Mouse (Mus musculus): ENCODE measurements around the gene Cdhr4. TPM values are rescaled to one million over a fixed set of nuclear protein-coding genes. Genes with fewer than 3 reads are reported as not detected.
A peak's percentile ranks its signal among the peaks of the same experiment; 100 is the strongest.

Cdhr4 gene
- polyA plus RNA-seq, 1 experiment from 2014 or later, result 9.6 TPM

DNA sequence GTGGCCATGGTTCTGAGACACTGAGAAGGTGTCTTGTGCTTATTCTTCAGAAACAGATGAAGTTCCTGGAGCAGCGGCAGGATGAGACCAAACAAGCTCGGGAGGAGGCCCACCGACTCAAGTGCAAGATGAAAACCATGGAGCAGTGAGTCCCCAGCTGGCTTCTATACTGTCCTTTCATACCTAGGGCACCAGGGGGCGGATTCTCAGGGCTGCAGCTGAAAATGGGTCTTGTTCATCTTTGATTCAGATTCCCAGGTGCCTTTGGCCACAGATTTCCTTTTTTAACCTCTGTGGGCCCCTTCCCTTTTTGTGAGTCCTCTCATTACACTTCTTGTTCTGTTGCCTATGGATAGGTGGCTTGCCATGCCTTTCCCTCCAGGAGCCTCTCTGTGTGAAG is 31.4 kb upstream of the Cdhr4 start:
- Histone ChIP-seq H3K27ac (ENCODE audit: low read depth, low read length) (no peak overlapping the region), H3K9ac (ENCODE audit: low read depth, low read length) (no peak overlapping the region), H3K27me3 (ENCODE audit: control insufficient read depth, insufficient read depth, low read length) (no peaks in the 10 kb centered on the region), H3K9me3 (ENCODE audit: control insufficient read depth, low read length) (no peaks in the 10 kb centered on the region), H3K4me3 (ENCODE audit: low read length) (no peak overlapping the region), H3K4me2 (replicated peaks; ENCODE audit: low read depth, low read length) (no peak overlapping the region), H3K36me3 (ENCODE audit: control insufficient read depth, insufficient read depth, low read length) (peaks cover 67% of the 10 kb centered on the region), H3K4me1 (ENCODE audit: control insufficient read depth, insufficient read depth, low read length) (no peaks in the 10 kb centered on the region)
- 77% methylated on average over 4 of the region's 4 CpGs for WGBS
- no peak for ATAC-seq (ENCODE audit: low FRiP score, low TSS enrichment)

DNA sequence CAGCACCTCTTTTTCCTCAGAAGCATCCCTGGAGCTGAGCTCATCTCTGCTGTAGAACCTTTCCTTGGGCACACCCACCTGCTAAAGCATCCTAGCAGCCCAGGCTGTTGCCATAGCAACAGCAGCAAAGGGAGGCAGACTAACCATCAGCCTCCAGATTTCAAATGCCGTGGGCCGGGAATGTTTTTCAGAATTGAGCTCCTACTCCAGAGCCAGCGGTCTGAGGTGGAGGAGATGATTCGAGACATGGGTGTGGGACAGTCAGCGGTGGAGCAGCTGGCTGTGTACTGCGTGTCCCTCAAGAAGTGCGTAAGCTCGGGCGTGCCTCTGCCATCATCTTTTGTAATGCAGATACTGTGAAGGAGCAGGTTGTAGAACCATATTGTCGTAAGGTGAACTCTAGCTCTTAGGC is 30.9 kb upstream of the Cdhr4 start:
- H3K27me3 ChIP-seq (ENCODE audit: control insufficient read depth, insufficient read depth, low read length), result no peaks in the 10 kb centered on the region
- 86% methylated on average over 10 of the region's 10 CpGs for WGBS
- no peak overlapping the region for H3K9ac ChIP-seq (ENCODE audit: low read depth, low read length)
- peaks cover 67% of the 10 kb centered on the region for H3K36me3 ChIP-seq (ENCODE audit: control insufficient read depth, insufficient read depth, low read length)
- ATAC-seq (ENCODE audit: low FRiP score, low TSS enrichment), result no peak
- H3K9me3 ChIP-seq (ENCODE audit: control insufficient read depth, low read length), result no peaks in the 10 kb centered on the region
- H3K4me3 ChIP-seq (ENCODE audit: low read length), result no peak overlapping the region
- no peak overlapping the region for H3K27ac ChIP-seq (ENCODE audit: low read depth, low read length)
- H3K4me1 ChIP-seq (ENCODE audit: control insufficient read depth, insufficient read depth, low read length), result no peaks in the 10 kb centered on the region
- H3K4me2 ChIP-seq (replicated peaks; ENCODE audit: low read depth, low read length), result no peak overlapping the region

DNA sequence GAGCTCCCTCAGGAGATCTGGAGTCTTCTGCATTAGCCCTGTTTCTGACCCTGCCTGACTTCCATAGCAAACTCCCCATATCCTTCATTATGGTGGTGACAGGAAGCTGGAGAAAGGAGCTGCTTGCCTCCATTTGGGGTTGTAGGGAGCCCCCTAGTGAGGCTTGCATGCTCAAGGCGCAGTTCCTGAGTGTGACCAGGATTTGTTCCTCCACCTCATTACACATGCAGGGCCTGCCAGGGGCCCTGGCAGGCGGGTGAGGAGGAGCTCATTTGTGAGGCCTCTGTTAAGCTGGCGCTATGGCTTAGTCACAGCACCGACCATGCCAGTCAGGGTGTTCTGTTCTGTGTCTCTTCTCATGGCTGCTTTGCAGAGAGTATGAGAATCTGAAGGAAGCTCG is 30.4 kb upstream of the Cdhr4 start:
- Histone ChIP-seq H3K4me2 (replicated peaks; ENCODE audit: low read depth, low read length) (no peak overlapping the region), H3K4me1 (ENCODE audit: control insufficient read depth, insufficient read depth, low read length) (no peaks in the 10 kb centered on the region), H3K27ac (ENCODE audit: low read depth, low read length) (no peak overlapping the region), H3K27me3 (ENCODE audit: control insufficient read depth, insufficient read depth, low read length) (no peaks in the 10 kb centered on the region), H3K4me3 (ENCODE audit: low read length) (no peak overlapping the region), H3K9me3 (ENCODE audit: control insufficient read depth, low read length) (no peaks in the 10 kb centered on the region), H3K9ac (ENCODE audit: low read depth, low read length) (no peak overlapping the region), H3K36me3 (ENCODE audit: control insufficient read depth, insufficient read depth, low read length) (peaks cover 63% of the 10 kb centered on the region)
- WGBS, result 59% methylated on average over 5 of the region's 5 CpGs
- no peak for ATAC-seq (ENCODE audit: low FRiP score, low TSS enrichment)

DNA sequence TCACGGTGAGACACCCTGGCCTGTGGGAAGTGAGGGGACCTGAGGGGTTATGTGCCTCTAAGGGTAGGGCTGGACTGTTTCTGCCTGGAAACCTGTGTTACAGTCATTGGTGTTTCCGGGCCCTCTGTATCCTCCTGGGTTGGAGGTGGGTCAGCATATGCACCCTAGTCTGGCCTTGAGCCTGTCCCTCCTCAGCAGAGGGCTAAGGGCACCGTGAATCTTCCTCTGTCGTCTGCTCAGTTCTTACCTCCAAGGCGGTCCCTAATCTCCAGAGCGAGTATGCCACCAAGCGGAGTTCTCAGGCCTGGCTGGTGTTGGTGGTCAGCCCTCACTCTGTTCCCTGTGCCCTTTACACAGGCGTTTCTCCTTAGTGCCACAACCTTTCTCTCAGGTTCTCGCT is 29.4 kb upstream of the Cdhr4 start:
- H3K9me3 ChIP-seq (ENCODE audit: control insufficient read depth, low read length), result no peaks in the 10 kb centered on the region
- no peaks in the 10 kb centered on the region for H3K27me3 ChIP-seq (ENCODE audit: control insufficient read depth, insufficient read depth, low read length)
- no peak overlapping the region for H3K9ac ChIP-seq (ENCODE audit: low read depth, low read length)
- no peak overlapping the region for H3K4me3 ChIP-seq (ENCODE audit: low read length)
- no peak overlapping the region for H3K4me2 ChIP-seq (replicated peaks; ENCODE audit: low read depth, low read length)
- ATAC-seq (ENCODE audit: low FRiP score, low TSS enrichment), result no peak
- peaks cover 54% of the 10 kb centered on the region for H3K36me3 ChIP-seq (ENCODE audit: control insufficient read depth, insufficient read depth, low read length)
- WGBS, result 91% methylated on average over 9 of the region's 9 CpGs
- no peak overlapping the region for H3K27ac ChIP-seq (ENCODE audit: low read depth, low read length)
- H3K4me1 ChIP-seq (ENCODE audit: control insufficient read depth, insufficient read depth, low read length), result no peaks in the 10 kb centered on the region

DNA sequence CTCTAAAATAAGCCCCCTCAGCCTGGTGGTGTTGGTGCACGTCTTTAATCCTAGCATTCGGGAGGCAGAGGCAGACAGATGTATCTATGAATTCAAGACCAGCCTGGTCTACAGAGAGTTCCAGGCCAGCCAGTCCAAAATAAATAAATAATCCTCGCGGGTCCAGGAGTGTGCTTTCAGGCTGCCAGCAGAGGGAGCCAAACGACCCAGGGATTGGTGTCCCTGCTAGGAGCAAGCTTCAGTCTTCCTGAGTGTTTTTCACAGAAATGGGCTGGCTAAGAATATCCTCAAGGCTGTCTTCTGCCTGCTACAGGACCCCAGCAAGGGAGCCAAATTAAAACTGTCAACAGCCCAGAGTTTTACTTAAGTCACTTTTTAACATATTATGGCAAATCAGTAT is 28.6 kb upstream of the Cdhr4 start:
- no peak overlapping the region for H3K4me2 ChIP-seq (replicated peaks; ENCODE audit: low read depth, low read length)
- peak; percentile 72 for ATAC-seq (ENCODE audit: low FRiP score, low TSS enrichment)

DNA sequence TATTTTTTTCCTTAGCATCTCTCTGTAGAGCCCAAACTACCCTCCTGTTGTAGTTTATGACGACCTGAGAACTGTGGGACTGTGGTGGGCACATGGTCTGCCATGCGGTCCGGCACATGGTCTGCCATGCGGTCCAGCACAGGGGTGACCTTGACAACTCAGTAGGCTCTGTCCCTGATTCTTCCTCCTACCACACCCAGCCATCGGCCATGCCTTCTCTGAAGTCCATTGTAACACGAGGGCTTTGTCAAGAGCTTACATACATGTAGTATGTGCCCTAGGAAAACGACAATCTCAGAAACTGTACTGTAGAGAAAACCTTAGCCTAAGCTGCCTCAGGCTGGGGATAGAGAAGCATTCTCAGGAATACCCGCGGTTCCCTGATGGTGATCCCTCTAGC is 27.6 kb upstream of the Cdhr4 start:
- H3K4me3 ChIP-seq (ENCODE audit: low read length), result no peak overlapping the region
- no peak overlapping the region for H3K9ac ChIP-seq (ENCODE audit: low read depth, low read length)
- ATAC-seq (ENCODE audit: low FRiP score, low TSS enrichment), result no peak
- H3K4me2 ChIP-seq (replicated peaks; ENCODE audit: low read depth, low read length), result no peak overlapping the region
- H3K4me1 ChIP-seq (ENCODE audit: control insufficient read depth, insufficient read depth, low read length), result no peaks in the 10 kb centered on the region
- peaks cover 45% of the 10 kb centered on the region for H3K36me3 ChIP-seq (ENCODE audit: control insufficient read depth, insufficient read depth, low read length)
- WGBS, result 96% methylated on average over 9 of the region's 9 CpGs
- no peaks in the 10 kb centered on the region for H3K27me3 ChIP-seq (ENCODE audit: control insufficient read depth, insufficient read depth, low read length)
- no peak overlapping the region for H3K27ac ChIP-seq (ENCODE audit: low read depth, low read length)
- no peaks in the 10 kb centered on the region for H3K9me3 ChIP-seq (ENCODE audit: control insufficient read depth, low read length)

More for the DNA sequence above, 28.6 kb upstream of the Cdhr4 start:
- Histone ChIP-seq H3K27me3 (ENCODE audit: control insufficient read depth, insufficient read depth, low read length) (no peaks in the 10 kb centered on the region), H3K27ac (ENCODE audit: low read depth, low read length) (no peak overlapping the region), H3K4me1 (ENCODE audit: control insufficient read depth, insufficient read depth, low read length) (no peaks in the 10 kb centered on the region), H3K4me3 (ENCODE audit: low read length) (no peak overlapping the region), H3K9me3 (ENCODE audit: control insufficient read depth, low read length) (no peaks in the 10 kb centered on the region), H3K36me3 (ENCODE audit: control insufficient read depth, insufficient read depth, low read length) (peaks cover 51% of the 10 kb centered on the region), H3K9ac (ENCODE audit: low read depth, low read length) (no peak overlapping the region)
- 25% methylated on average over 5 of the region's 5 CpGs for WGBS

DNA sequence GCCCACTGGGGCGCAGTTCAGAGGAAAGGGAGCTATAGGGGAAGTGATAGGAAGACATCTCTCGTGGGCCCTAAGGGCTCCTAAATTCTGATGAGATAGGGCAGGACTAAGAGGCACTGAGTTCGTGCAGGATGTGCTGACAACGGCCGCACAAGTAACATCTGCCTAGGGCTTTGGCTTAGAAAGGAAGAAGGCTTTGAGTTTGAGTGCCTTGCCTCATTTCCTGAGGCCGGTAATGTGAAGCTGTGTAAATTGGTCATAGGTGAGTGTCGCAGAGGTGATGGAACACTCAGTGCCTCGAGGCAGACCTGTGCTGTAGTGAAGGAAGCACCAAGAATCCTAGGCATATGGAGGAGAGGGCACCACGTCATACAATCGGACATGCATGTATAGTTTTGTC is 25.6 kb upstream of the Cdhr4 start:
- H3K27ac ChIP-seq (ENCODE audit: low read depth, low read length), result no peak overlapping the region
- 83% methylated on average over 10 of the region's 10 CpGs for WGBS
- no peak for ATAC-seq (ENCODE audit: low FRiP score, low TSS enrichment)
- H3K4me1 ChIP-seq (ENCODE audit: control insufficient read depth, insufficient read depth, low read length), result no peaks in the 10 kb centered on the region
- no peak overlapping the region for H3K9ac ChIP-seq (ENCODE audit: low read depth, low read length)
- no peaks in the 10 kb centered on the region for H3K9me3 ChIP-seq (ENCODE audit: control insufficient read depth, low read length)
- no peak overlapping the region for H3K4me2 ChIP-seq (replicated peaks; ENCODE audit: low read depth, low read length)
- peaks cover 43% of the 10 kb centered on the region for H3K36me3 ChIP-seq (ENCODE audit: control insufficient read depth, insufficient read depth, low read length)
- no peak overlapping the region for H3K4me3 ChIP-seq (ENCODE audit: low read length)
- H3K27me3 ChIP-seq (ENCODE audit: control insufficient read depth, insufficient read depth, low read length), result no peaks in the 10 kb centered on the region

DNA sequence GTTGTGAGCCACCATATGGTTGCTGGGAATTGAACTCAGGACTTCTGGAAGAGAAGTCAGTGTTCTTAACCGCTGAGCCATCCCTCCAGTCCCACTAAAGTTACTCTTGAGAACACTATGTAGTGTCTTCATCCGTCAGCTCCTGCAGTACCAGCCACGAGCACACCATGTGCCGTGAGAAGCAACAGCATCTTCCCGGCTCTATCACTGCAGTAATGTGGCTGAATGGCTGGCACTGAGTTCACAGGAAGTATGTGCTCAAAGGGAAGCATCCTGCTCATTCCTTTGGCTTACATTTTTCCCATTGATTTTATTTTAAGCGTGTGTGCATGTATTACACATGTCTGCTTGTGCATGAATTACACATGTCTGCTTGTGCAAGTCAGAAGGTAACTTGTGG is 24.9 kb upstream of the Cdhr4 start:
- WGBS, result 89% methylated on average over 6 of the region's 6 CpGs
- H3K27me3 ChIP-seq (ENCODE audit: control insufficient read depth, insufficient read depth, low read length), result no peaks in the 10 kb centered on the region
- H3K4me2 ChIP-seq (replicated peaks; ENCODE audit: low read depth, low read length), result no peak overlapping the region
- H3K36me3 ChIP-seq (ENCODE audit: control insufficient read depth, insufficient read depth, low read length), result peaks cover 40% of the 10 kb centered on the region
- ATAC-seq (ENCODE audit: low FRiP score, low TSS enrichment), result no peak
- no peak overlapping the region for H3K4me3 ChIP-seq (ENCODE audit: low read length)
- H3K27ac ChIP-seq (ENCODE audit: low read depth, low read length), result no peak overlapping the region
- H3K9me3 ChIP-seq (ENCODE audit: control insufficient read depth, low read length), result no peaks in the 10 kb centered on the region
- no peak overlapping the region for H3K9ac ChIP-seq (ENCODE audit: low read depth, low read length)
- H3K4me1 ChIP-seq (ENCODE audit: control insufficient read depth, insufficient read depth, low read length), result no peaks in the 10 kb centered on the region

DNA sequence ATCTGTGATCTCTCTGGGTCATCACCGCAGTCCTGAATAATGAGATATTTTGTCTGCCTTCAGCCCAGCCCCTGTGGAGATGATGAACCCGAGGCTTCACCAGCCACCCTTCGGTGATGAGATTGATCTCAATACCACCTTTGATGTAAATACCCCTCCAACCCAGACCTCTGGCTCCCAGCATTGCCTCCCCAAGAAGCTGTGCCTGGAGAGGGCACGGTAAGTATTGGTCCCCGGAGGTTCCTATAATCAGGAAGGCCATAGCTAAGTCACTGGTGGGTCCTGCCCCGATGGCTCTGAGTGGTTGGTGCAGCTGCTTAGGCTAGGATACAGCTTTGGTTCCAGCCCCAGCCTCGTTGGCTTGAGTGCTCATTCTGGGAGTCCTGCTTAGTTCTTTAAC is 23.8 kb upstream of the Cdhr4 start:
- H3K4me3 ChIP-seq (ENCODE audit: low read length), result no peak overlapping the region
- no peaks in the 10 kb centered on the region for H3K27me3 ChIP-seq (ENCODE audit: control insufficient read depth, insufficient read depth, low read length)
- no peak overlapping the region for H3K4me2 ChIP-seq (replicated peaks; ENCODE audit: low read depth, low read length)
- H3K4me1 ChIP-seq (ENCODE audit: control insufficient read depth, insufficient read depth, low read length), result no peaks in the 10 kb centered on the region
- WGBS, result 89% methylated on average over 7 of the region's 7 CpGs
- H3K9me3 ChIP-seq (ENCODE audit: control insufficient read depth, low read length), result no peaks in the 10 kb centered on the region
- no peak overlapping the region for H3K27ac ChIP-seq (ENCODE audit: low read depth, low read length)
- H3K9ac ChIP-seq (ENCODE audit: low read depth, low read length), result no peak overlapping the region
- peaks cover 34% of the 10 kb centered on the region for H3K36me3 ChIP-seq (ENCODE audit: control insufficient read depth, insufficient read depth, low read length)
- no peak for ATAC-seq (ENCODE audit: low FRiP score, low TSS enrichment)

DNA sequence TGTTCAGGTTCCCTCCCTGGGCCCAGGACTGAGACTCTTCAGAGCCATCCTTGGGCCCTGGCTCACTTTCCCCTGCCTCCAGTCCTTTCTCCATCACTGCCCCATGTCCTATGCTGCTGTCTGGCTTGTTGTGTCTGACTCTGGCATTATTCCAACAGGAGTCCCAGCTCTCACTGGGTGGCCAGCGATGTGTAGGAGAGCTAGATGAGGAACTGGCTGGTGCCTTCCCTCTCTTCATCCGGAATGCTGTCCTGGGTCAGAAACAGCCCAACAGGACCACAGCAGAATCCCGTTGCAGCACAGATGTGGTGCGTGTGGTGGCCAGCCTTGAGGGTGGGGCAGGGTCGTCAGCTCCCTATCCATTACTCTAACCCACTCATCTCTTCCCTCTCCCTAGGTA is 22.0 kb upstream of the Cdhr4 start:
- Histone ChIP-seq H3K27ac (ENCODE audit: low read depth, low read length) (no peak overlapping the region), H3K4me3 (ENCODE audit: low read length) (no peak overlapping the region), H3K27me3 (ENCODE audit: control insufficient read depth, insufficient read depth, low read length) (no peaks in the 10 kb centered on the region), H3K4me2 (replicated peaks; ENCODE audit: low read depth, low read length) (no peak overlapping the region), H3K4me1 (ENCODE audit: control insufficient read depth, insufficient read depth, low read length) (no peaks in the 10 kb centered on the region), H3K36me3 (ENCODE audit: control insufficient read depth, insufficient read depth, low read length) (peaks cover 25% of the 10 kb centered on the region), H3K9ac (ENCODE audit: low read depth, low read length) (no peak overlapping the region), H3K9me3 (ENCODE audit: control insufficient read depth, low read length) (no peaks in the 10 kb centered on the region)
- no peak for ATAC-seq (ENCODE audit: low FRiP score, low TSS enrichment)
- 90% methylated on average over 5 of the region's 5 CpGs for WGBS

All from kidney, embryonic 14.5 days (tissue).